Mouse (Mus musculus) heart, adult 10 weeks (tissue): ENCODE data around the gene Gm49486. TPM values are rescaled to one million over a fixed set of nuclear protein-coding genes. Genes with fewer than 3 reads are reported as not detected.

Experiments
- polyA plus RNA-seq: library from polyadenylated mRNA; stranded (reverse); fragments of 350-450 nt; fragmentation: Illumina TruSeq; extraction: RNeasy Lipid Tissue Mini Kit (QIAGEN cat#74804); gene quantifications from one replicate; pipeline ENCODE4 v1.2.3, GENCODE M21; 2014; ENCODE audit warnings: low read depth, low replicate concordance

Gm49486 gene
- 2.1 TPM for polyA plus RNA-seq

DNA sequence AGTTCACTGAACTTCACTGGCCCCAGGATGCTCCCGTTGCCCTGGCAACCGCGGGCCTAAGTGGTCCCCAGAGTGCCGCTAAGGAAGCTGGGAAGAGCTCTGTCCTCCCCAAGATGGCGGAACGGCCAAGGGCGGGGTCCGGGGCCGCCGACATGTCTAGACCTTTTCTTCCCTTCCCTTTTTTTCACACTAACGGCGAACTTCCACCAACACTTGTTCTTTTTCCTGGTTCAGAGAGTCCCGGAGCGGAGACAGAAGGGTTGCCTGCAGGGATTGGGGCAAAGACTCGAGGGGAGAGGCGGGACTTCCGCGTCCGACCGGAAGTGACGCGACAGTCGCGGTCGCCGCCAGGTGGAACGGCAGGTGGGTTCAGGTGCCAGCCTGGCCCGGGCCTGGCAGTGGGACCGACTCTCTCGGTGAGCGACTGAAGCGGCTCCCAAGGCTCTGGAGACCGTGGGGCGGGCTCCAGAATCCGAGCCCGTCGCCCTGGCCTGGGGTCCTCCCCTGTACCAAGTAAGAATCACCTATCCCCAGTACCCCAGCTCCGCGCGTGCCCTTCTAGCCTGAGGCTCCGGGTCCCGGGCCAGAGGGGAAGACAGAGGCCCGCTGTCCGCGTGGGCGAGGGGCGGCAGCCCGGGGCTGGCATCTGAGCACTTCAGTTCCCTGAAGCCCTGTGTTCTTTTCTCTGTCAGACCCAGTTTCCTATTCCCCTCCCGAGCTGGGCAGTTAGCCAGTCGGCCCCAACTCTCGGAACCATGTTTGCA, at the start of gene Gm49486, which contains the start of gene Pick1:
TSS of gene Gm49486 (plus strand) at position 334 of the 764 bp plus-strand sequence.
TSS of gene Pick1 (plus strand) at position 116 of the 764 bp plus-strand sequence.

GRCm38 (mm10) chr15:79254661-79255060, 25.5 kb downstream of the Gm49486 start, which contains the start of gene Slc16a8:
TSS of gene Slc16a8 (minus strand) at chr15:79254761.

DNA sequence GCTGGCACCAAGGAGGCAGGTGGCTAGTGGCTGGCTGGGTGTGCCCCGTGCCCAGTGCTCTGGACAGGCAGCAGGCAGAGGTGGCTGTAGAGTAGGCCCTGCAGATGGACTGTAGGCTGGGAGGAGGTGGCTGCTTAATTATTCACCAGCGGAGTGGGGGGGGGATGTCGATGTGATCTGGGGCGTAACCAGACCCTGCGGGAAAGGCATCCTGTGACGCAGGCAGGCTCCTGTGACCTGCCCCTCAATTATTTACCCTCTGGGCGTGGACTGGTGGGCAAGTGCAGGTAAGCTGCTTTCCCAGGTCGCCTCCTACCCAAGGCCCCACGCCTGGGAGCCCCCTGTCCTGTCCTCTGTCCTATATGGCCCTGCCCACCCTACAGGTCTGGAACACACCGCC, 56.2 kb downstream of the Gm49486 start, which contains the start of gene Baiap2l2:
TSS of gene Baiap2l2 (minus strand) at position 139 of the 400 bp plus-strand sequence.

Other genes with a start within 250 kb of the Gm49486 start
- gene H1f0, start 200.9 kb upstream of the Gm49486 start, polyA plus RNA-seq = 135 TPM
- gene Galr3, start 187.5 kb upstream of the Gm49486 start, polyA plus RNA-seq = not detected
- gene Ankrd54, start 166.5 kb upstream of the Gm49486 start, polyA plus RNA-seq = 9.2 TPM
- gene Eif3l, start 154.2 kb upstream of the Gm49486 start, polyA plus RNA-seq = 76.7 TPM
- gene Micall1, start 120.5 kb upstream of the Gm49486 start, polyA plus RNA-seq = 59.0 TPM
- 142 TPM for gene Polr2f, start 88.4 kb upstream of the Gm49486 start, polyA plus RNA-seq
- 4.1 TPM for gene 1700088E04Rik, start 88.1 kb upstream of the Gm49486 start, polyA plus RNA-seq
- 1.3 TPM for gene Sox10, start 64.2 kb upstream of the Gm49486 start, polyA plus RNA-seq
- gene Pick1, start 218 bp upstream of the Gm49486 start, polyA plus RNA-seq = 34.5 TPM
- 0.63 TPM for gene Slc16a8, start 25.4 kb downstream of the Gm49486 start, polyA plus RNA-seq
- gene Baiap2l2, start 56.1 kb downstream of the Gm49486 start, polyA plus RNA-seq = 0.47 TPM
- gene Pla2g6, start 99.0 kb downstream of the Gm49486 start, polyA plus RNA-seq = 8.4 TPM
- 7.6 TPM for gene Maff, start 117.2 kb downstream of the Gm49486 start, polyA plus RNA-seq
- 44.9 TPM for gene Tmem184b, start 174.2 kb downstream of the Gm49486 start, polyA plus RNA-seq
- gene Csnk1e, start 226.2 kb downstream of the Gm49486 start, polyA plus RNA-seq = 55.7 TPM